Mouse (Mus musculus) brain, embryonic 14.5 days (tissue): Measurements from ENCODE around the gene Bcat2.

Source experiments
- CTCF ChIP-seq: fragments of 200-500 bp; IDR thresholded peaks from 2 replicates; pipeline ENCODE4 v1.5.1; 2012; ENCODE audit warnings: inconsistent platforms, mild to moderate bottlenecking, moderate library complexity, borderline replicate concordance; ENCODE audit not compliant: insufficient read depth, insufficient read length; ENCODE audit errors: extremely low read depth
- POLR2A ChIP-seq: fragments of 200-500 bp; IDR thresholded peaks from 2 replicates; pipeline ENCODE4 v1.6.1; 2012; ENCODE audit warnings: mild to moderate bottlenecking, inconsistent platforms, borderline replicate concordance; ENCODE audit not compliant: poor library complexity, insufficient read depth, insufficient read length, severe bottlenecking; ENCODE audit errors: extremely low read depth

DNA sequence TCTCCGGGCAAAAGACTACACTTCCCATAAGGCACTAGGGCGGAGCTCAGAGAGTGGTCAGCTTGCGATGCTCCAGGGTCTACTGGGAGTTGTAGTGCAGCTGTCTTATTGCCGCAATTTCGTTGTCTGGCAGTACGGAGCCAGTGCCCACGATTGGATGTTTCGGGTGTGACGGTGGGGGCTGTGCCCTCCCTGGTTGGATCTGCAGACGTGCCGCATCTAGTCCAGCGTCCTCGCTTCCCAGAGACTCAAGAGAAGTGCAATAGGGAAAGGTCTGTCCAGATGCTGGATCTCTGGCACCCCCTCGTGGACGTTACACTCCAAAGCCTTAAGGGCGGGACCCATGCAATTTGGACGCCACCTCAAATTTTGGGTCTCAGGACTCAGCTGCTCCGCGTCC lies 19.2 kb downstream of the Bcat2 start:
- TF ChIP-seq CTCF, result peak; percentile 90
- no peak for TF ChIP-seq POLR2A
